Mouse (Mus musculus) neural tube, embryonic 14.5 days (tissue): Measurements from ENCODE around the gene Cnn3. TPM values are rescaled to one million over a fixed set of nuclear protein-coding genes. Genes with fewer than 3 reads are reported as not detected.

Experiments used
- ATAC-seq: fragments of 200-750 bp; cut with Nextera tagmentation; 2 replicates; pipeline ENCODE4 v1.8.0; 2017; ENCODE audit warnings: low read depth, mild to moderate bottlenecking, moderate TSS enrichment, moderate library complexity
- H3K27ac ChIP-seq: fragments of 300-500 bp; sonication (generic); 2 replicates; pipeline ENCODE4 v1.5.1; 2014; ENCODE audit warnings: low read depth, mild to moderate bottlenecking, control low read depth, low read length, moderate library complexity, mixed read lengths
- H3K27me3 ChIP-seq: fragments of 300-500 bp; sonication (generic); 2 replicates; pipeline ENCODE4 v1.6.1; 2014; ENCODE audit warnings: low read length; ENCODE audit not compliant: control insufficient read depth, insufficient read depth
- H3K36me3 ChIP-seq: fragments of 300-500 bp; sonication (generic); 2 replicates; pipeline ENCODE4 v1.6.1; 2014; ENCODE audit warnings: low read length, mixed read lengths; ENCODE audit not compliant: control insufficient read depth, insufficient read depth
- H3K4me1 ChIP-seq: fragments of 300-500 bp; sonication (generic); 2 replicates; pipeline ENCODE4 v1.6.1; 2014; ENCODE audit warnings: low read length; ENCODE audit not compliant: control insufficient read depth, insufficient read depth
- H3K4me2 ChIP-seq: fragments of 300-500 bp; sonication (generic); 2 replicates; pipeline ENCODE4 v1.6.1; 2014; ENCODE audit warnings: mild to moderate bottlenecking, low read depth, low read length, control low read depth
- H3K4me3 ChIP-seq: fragments of 300-500 bp; sonication (generic); 2 replicates; pipeline ENCODE4 v1.5.1; 2014; ENCODE audit warnings: low read depth, low read length, control low read depth, mixed read lengths
- H3K9ac ChIP-seq: fragments of 300-500 bp; sonication (generic); replicated peaks from 2 replicates; pipeline ENCODE4 v1.6.1; 2014; ENCODE audit warnings: low read depth, mild to moderate bottlenecking, control low read depth, low read length, mixed read lengths
- H3K9me3 ChIP-seq: fragments of 300-500 bp; sonication (generic); 2 replicates; pipeline ENCODE4 v1.6.1; 2016; ENCODE audit warnings: low read length; ENCODE audit not compliant: control insufficient read depth
- WGBS: fragments of 180-500 bp; shearing (Covaris S2); extraction: QIAGEN DNeasy Blood & Tissue Kit; methylation state at CpG from one replicate; pipeline ENCODE4 v1.1.7; 2014; 5-methylcytosine and 5-hydroxymethylcytosine counted together
- polyA plus RNA-seq: library from polyadenylated mRNA; unstranded; fragments of >200 nt; fragmentation: Nextera tagmentation; extraction: Ambion mirVana; gene quantifications from 2 replicates; pipeline ENCODE4 v1.2.1, GENCODE M21; 2014

Cnn3 gene
- polyA plus RNA-seq, 1 experiment from 2014 or later: 409 TPM

GRCm38 (mm10) chr3:121396561-121396960 lies 29.7 kb upstream of the Cnn3 start:
- H3K4me2 ChIP-seq: no peak overlapping the region
- no peak overlapping the region for H3K9ac ChIP-seq
- no peaks in the 10 kb centered on the region for H3K4me1 ChIP-seq
- no peak overlapping the region for H3K27ac ChIP-seq
- no peaks in the 10 kb centered on the region for H3K36me3 ChIP-seq
- 74% methylated on average over 7 of the region's 7 CpGs for WGBS
- ATAC-seq: no peak
- no peaks in the 10 kb centered on the region for H3K27me3 ChIP-seq
- H3K4me3 ChIP-seq: no peak overlapping the region
- no peaks in the 10 kb centered on the region for H3K9me3 ChIP-seq

- ATAC-seq: no peak
- Histone ChIP-seq H3K4me2 (no peak overlapping the region), H3K36me3 (no peaks in the 10 kb centered on the region), H3K4me1 (no peaks in the 10 kb centered on the region), H3K27ac (no peak overlapping the region), H3K4me3 (no peak overlapping the region), H3K27me3 (no peaks in the 10 kb centered on the region), H3K9ac (no peak overlapping the region), H3K9me3 (no peaks in the 10 kb centered on the region)
- WGBS: 85% methylated on average over 6 of the region's 6 CpGs
Measured at GRCm38 (mm10) chr3:121397007-121397406, 29.3 kb upstream of the Cnn3 start.

GRCm38 (mm10) chr3:121401384-121401783 lies 24.9 kb upstream of the Cnn3 start:
- H3K27ac ChIP-seq: no peak overlapping the region
- H3K4me3 ChIP-seq: no peak overlapping the region
- H3K27me3 ChIP-seq: no peaks in the 10 kb centered on the region
- H3K9me3 ChIP-seq: no peaks in the 10 kb centered on the region
- ATAC-seq: no peak
- WGBS: 80% methylated on average over 4 of the region's 4 CpGs
- no peaks in the 10 kb centered on the region for H3K36me3 ChIP-seq
- H3K9ac ChIP-seq: no peak overlapping the region
- no peaks in the 10 kb centered on the region for H3K4me1 ChIP-seq
- H3K4me2 ChIP-seq: no peak overlapping the region

- H3K4me3 ChIP-seq: no peak overlapping the region
- no peaks in the 10 kb centered on the region for H3K27me3 ChIP-seq
- 93% methylated on average over 6 of the region's 6 CpGs for WGBS
- ATAC-seq: no peak
- H3K9ac ChIP-seq: no peak overlapping the region
- H3K36me3 ChIP-seq: no peaks in the 10 kb centered on the region
- no peaks in the 10 kb centered on the region for H3K4me1 ChIP-seq
- no peak overlapping the region for H3K27ac ChIP-seq
- H3K9me3 ChIP-seq: no peaks in the 10 kb centered on the region
- H3K4me2 ChIP-seq: no peak overlapping the region
Measured at GRCm38 (mm10) chr3:121402096-121402495, 24.2 kb upstream of the Cnn3 start.

GRCm38 (mm10) chr3:121403449-121403848 lies 22.8 kb upstream of the Cnn3 start:
- no peak for ATAC-seq
- no peak overlapping the region for H3K9ac ChIP-seq
- no peaks in the 10 kb centered on the region for H3K4me1 ChIP-seq
- 28% methylated on average over 5 of the region's 5 CpGs for WGBS
- H3K4me2 ChIP-seq: no peak overlapping the region
- H3K36me3 ChIP-seq: no peaks in the 10 kb centered on the region
- H3K9me3 ChIP-seq: no peaks in the 10 kb centered on the region
- no peak overlapping the region for H3K4me3 ChIP-seq
- H3K27me3 ChIP-seq: no peaks in the 10 kb centered on the region
- no peak overlapping the region for H3K27ac ChIP-seq

- no peak overlapping the region for H3K4me3 ChIP-seq
- no peaks in the 10 kb centered on the region for H3K4me1 ChIP-seq
- no peak overlapping the region for H3K9ac ChIP-seq
- no peaks in the 10 kb centered on the region for H3K36me3 ChIP-seq
- no peak overlapping the region for H3K27ac ChIP-seq
- no peaks in the 10 kb centered on the region for H3K27me3 ChIP-seq
- WGBS: 87% methylated on average over 5 of the region's 5 CpGs
- H3K4me2 ChIP-seq: no peak overlapping the region
- no peaks in the 10 kb centered on the region for H3K9me3 ChIP-seq
- ATAC-seq: no peak
Measured at GRCm38 (mm10) chr3:121405101-121405500, 21.2 kb upstream of the Cnn3 start.

GRCm38 (mm10) chr3:121407417-121407816 lies 18.9 kb upstream of the Cnn3 start:
- Histone ChIP-seq H3K4me2 (no peak overlapping the region), H3K4me3 (no peak overlapping the region), H3K9me3 (no peaks in the 10 kb centered on the region), H3K27ac (no peak overlapping the region), H3K27me3 (no peaks in the 10 kb centered on the region), H3K36me3 (no peaks in the 10 kb centered on the region), H3K9ac (no peak overlapping the region), H3K4me1 (no peaks in the 10 kb centered on the region)
- ATAC-seq: no peak
- whole genome bisulfite sequencing: 81% methylated on average over 9 of the region's 9 CpGs

GRCm38 (mm10) chr3:121408386-121408785 lies 17.9 kb upstream of the Cnn3 start:
- no peak for ATAC-seq
- Histone ChIP-seq H3K36me3 (no peaks in the 10 kb centered on the region), H3K27ac (no peak overlapping the region), H3K4me3 (no peak overlapping the region), H3K9me3 (no peaks in the 10 kb centered on the region), H3K9ac (no peak overlapping the region), H3K4me1 (no peaks in the 10 kb centered on the region), H3K4me2 (no peak overlapping the region), H3K27me3 (no peaks in the 10 kb centered on the region)
- 97% methylated on average over 3 of the region's 3 CpGs for WGBS

GRCm38 (mm10) chr3:121411450-121411849 lies 14.8 kb upstream of the Cnn3 start:
- ATAC-seq: no peak
- Histone ChIP-seq H3K27ac (no peak overlapping the region), H3K9me3 (no peaks in the 10 kb centered on the region), H3K27me3 (no peaks in the 10 kb centered on the region), H3K4me3 (no peak overlapping the region), H3K4me2 (no peak overlapping the region), H3K9ac (no peak overlapping the region), H3K36me3 (no peaks in the 10 kb centered on the region), H3K4me1 (no peaks in the 10 kb centered on the region)
- 42% methylated on average over 6 of the region's 6 CpGs for WGBS
